In genomic region chr16:84832736-84833135, GRCm38 (mm10) we compare ENCODE assay signal across 8 mouse cellular contexts. TPM values are rescaled to one million over a fixed set of nuclear protein-coding genes. Genes with fewer than 3 reads are reported as not detected.
DNase-seq lines count a peak whose midpoint lies in the region; ATAC-seq and TF ChIP-seq lines count a peak whose summit lies in the region.
"Had no signal": no experiment of that assay in that cellular context is flagged by ENCODE, and none has a peak within 500 bp of the region (broad histone marks: within the 10 kb centered on the region; RNA-seq: fewer than 3 reads in every experiment).

No protein-coding gene starts in this region.

- no peaks in the 10 kb centered on the region for H3K27me3 ChIP-seq in heart, embryonic 13.5 days (replicated peaks)
- H3K27me3 ChIP-seq in heart, embryonic 10.5 days (ENCODE audit: insufficient read depth, poor library complexity, severe bottlenecking): no peaks in the 10 kb centered on the region
- H3K27me3 ChIP-seq in liver, adult 2 months (ENCODE audit: control insufficient read depth, insufficient read depth, low read length): no peaks in the 10 kb centered on the region
- no peaks in the 10 kb centered on the region for H3K27me3 ChIP-seq in cerebellum, adult 2 months (ENCODE audit: control insufficient read depth, insufficient read depth, low read length)

- no peak for TF ChIP-seq POLR2A in liver, adult 2 months (IDR thresholded peaks at IDR 0.05; ENCODE audit: extremely low read depth, insufficient read depth, low read length)
- no peak for TF ChIP-seq POLR2A in cerebellum, adult 2 months (IDR thresholded peaks at IDR 0.05; ENCODE audit: borderline replicate concordance, insufficient read depth, low read length)

- H3K79me2 ChIP-seq in liver, adult 2 months (ENCODE audit: control insufficient read depth, insufficient read depth, low read length): peaks cover 14% of the 10 kb centered on the region

- H3K9ac ChIP-seq in heart, embryonic 13.5 days: 0 out of 2 replicates have a peak overlapping the region, but pooled peaks have one; percentile 19
- H3K9ac ChIP-seq in liver, adult 2 months (ENCODE audit: low read depth, low read length): no peak overlapping the region

- no peak for TF ChIP-seq CTCF in liver, adult 2 months (IDR thresholded peaks at IDR 0.05; ENCODE audit: low read depth, low read length)
- TF ChIP-seq CTCF in cerebellum, adult 2 months (IDR thresholded peaks at IDR 0.05; ENCODE audit: borderline replicate concordance, insufficient read depth, low read depth, low read length): no peak

- H3K4me3 ChIP-seq in heart, embryonic 13.5 days: no peak overlapping the region
- no peak overlapping the region for H3K4me3 ChIP-seq in heart, embryonic 10.5 days
- H3K4me3 ChIP-seq in liver, adult 2 months (ENCODE audit: insufficient read depth, low read depth, low read length): no peak overlapping the region
- peak overlapping the region; percentile 57 for H3K4me3 ChIP-seq in cerebellum, adult 2 months (replicated peaks; ENCODE audit: insufficient read depth, low read depth, low read length)

- ATAC-seq in heart, embryonic 13.5 days (ENCODE audit: extremely low read depth, insufficient number of reproducible peaks, low FRiP score, low TSS enrichment): no peak

- peaks cover 43% of the 10 kb centered on the region for H3K4me1 ChIP-seq in heart, embryonic 13.5 days
- peaks cover 11% of the 10 kb centered on the region; the same call in 1 of the 2 replicates for H3K4me1 ChIP-seq in heart, embryonic 10.5 days
- peaks cover 14% of the 10 kb centered on the region; the same call in 1 of the 2 replicates for H3K4me1 ChIP-seq in liver, adult 2 months (ENCODE audit: control insufficient read depth, insufficient read depth, low read length)
- peaks cover 8% of the 10 kb centered on the region for H3K4me1 ChIP-seq in cerebellum, adult 2 months (ENCODE audit: control insufficient read depth, insufficient read depth, low read length)

- no peaks in the 10 kb centered on the region for H3K9me3 ChIP-seq in heart, embryonic 13.5 days
- no peaks in the 10 kb centered on the region for H3K9me3 ChIP-seq in heart, embryonic 10.5 days

- DNase-seq in heart, embryonic 10.5 days (ENCODE audit: low spot score): no peak
- DNase-seq in liver, adult 2 months (ENCODE audit: extremely low read depth, low read depth, low spot score): peak; percentile 88
- DNase-seq in liver: no peak
- DNase-seq in cerebellum, adult 2 months: peak; percentile 79 to 92
- DNase-seq in skeletal muscle tissue, adult 2 months (ENCODE audit: low read depth, low spot score): peak; percentile 29
- no peak for DNase-seq in spleen, postnatal 36 days (ENCODE audit: low spot score in 2 of 2)
- DNase-seq: spleen, adult 18-20 months had no signal

- no peak overlapping the region for H3K27ac ChIP-seq in heart, embryonic 13.5 days (replicated peaks)
- no peak overlapping the region for H3K27ac ChIP-seq in heart, embryonic 10.5 days
- no peak overlapping the region for H3K27ac ChIP-seq in liver, adult 2 months (replicated peaks; ENCODE audit: insufficient read depth, low read depth, low read length)
- no peak overlapping the region for H3K27ac ChIP-seq in cerebellum, adult 2 months (ENCODE audit: insufficient read depth, low read length)

- WGBS in heart, embryonic 13.5 days: 88% methylated on average over 5 of the region's 5 CpGs
- 92% methylated on average over 5 of the region's 5 CpGs for WGBS in heart, embryonic 10.5 days
- WGBS in liver, adult 2 months: 44% methylated on average over 5 of the region's 5 CpGs
- whole genome bisulfite sequencing in cerebellum, adult 2 months: 6% methylated on average over 5 of the region's 5 CpGs

- peak overlapping the region; percentile 78; the same call in 1 of the 2 replicates for H3K4me2 ChIP-seq in heart, embryonic 13.5 days

- peaks cover 55% of the 10 kb centered on the region for H3K36me3 ChIP-seq in heart, embryonic 13.5 days
- peaks cover 56% of the 10 kb centered on the region for H3K36me3 ChIP-seq in heart, embryonic 10.5 days
- H3K36me3 ChIP-seq in liver, adult 2 months (ENCODE audit: control insufficient read depth, insufficient read depth, low read length): peaks cover 32% of the 10 kb centered on the region

RNA-seq across cellular contexts. Expression of gene Gabpa, which starts 2.0 kb away (rescaled TPM):
- 28.0 and 30.1 TPM in 2 replicates for polyA plus RNA-seq in heart, embryonic 13.5 days (2015; fragmentation: Nextera tagmentation; extraction: Ambion mirVana)
- 38.4 and 45.6 TPM in 2 replicates for polyA plus RNA-seq in heart, embryonic 10.5 days (2016; fragmentation: Nextera tagmentation; extraction: Ambion mirVana)
- total RNA-seq in liver, adult 2 months (2014; rRNA removed): 32.3 and 36.4 TPM in 2 replicates
- 5.8 and 6.7 TPM in 2 replicates for polyA plus RNA-seq in liver, adult 2 months (2012; rRNA removed)
- 18.7 and 20.6 TPM in 2 replicates for polyA plus RNA-seq in cerebellum, adult 2 months (2012; rRNA removed)

RNA-seq across cellular contexts. Expression of gene Atp5j, which starts 2.7 kb away (rescaled TPM):
- polyA plus RNA-seq in heart, embryonic 13.5 days (2015; fragmentation: Nextera tagmentation; extraction: Ambion mirVana): 1,442 and 1,666 TPM in 2 replicates
- polyA plus RNA-seq in heart, embryonic 10.5 days (2016; fragmentation: Nextera tagmentation; extraction: Ambion mirVana): 1,023 and 1,250 TPM in 2 replicates
- total RNA-seq in liver, adult 2 months (2014; rRNA removed): 296 and 354 TPM in 2 replicates
- 196 and 235 TPM in 2 replicates for polyA plus RNA-seq in liver, adult 2 months (2012; rRNA removed)
- polyA plus RNA-seq in cerebellum, adult 2 months (2012; rRNA removed): 446 and 451 TPM in 2 replicates

RNA-seq across cellular contexts. Expression of gene Jam2, which starts 58.8 kb away (rescaled TPM):
- polyA plus RNA-seq in heart, embryonic 13.5 days (2015; fragmentation: Nextera tagmentation; extraction: Ambion mirVana): 4.5 and 6.4 TPM in 2 replicates
- polyA plus RNA-seq in heart, embryonic 10.5 days (2016; fragmentation: Nextera tagmentation; extraction: Ambion mirVana): 3.5 and 4.6 TPM in 2 replicates
- total RNA-seq in liver, adult 2 months (2014; rRNA removed): 5.0 and 9.8 TPM in 2 replicates
- polyA plus RNA-seq in liver, adult 2 months (2012; rRNA removed): 2.3 and 2.4 TPM in 2 replicates
- polyA plus RNA-seq in cerebellum, adult 2 months (2012; rRNA removed): 37.9 and 38.0 TPM in 2 replicates

Comparison
In these comparisons a context has a peak if more than half of its experiments do, and no peak if none do; other contexts are left out.
1. DNase-seq: peak in liver, adult 2 months (single experiment), cerebellum, adult 2 months (2 of 2) and skeletal muscle tissue, adult 2 months (single experiment); none in heart, embryonic 10.5 days (single experiment), liver (single experiment) and spleen, postnatal 36 days (0 of 2).